Mouse (Mus musculus): ENCODE results near the gene Hpcal4. TPM values are rescaled to one million over a fixed set of nuclear protein-coding genes. Genes with fewer than 3 reads are reported as not detected.

Hpcal4 gene
- polyA plus RNA-seq, 1 experiment from 2014 or later, result 1.1 TPM

- Histone ChIP-seq H3K27me3 (ENCODE audit: control insufficient read depth, insufficient read depth, low read length) (0 out of 2 replicates have a peak, but pooled peaks cover 3% of the 10 kb centered on the region), H3K4me3 (ENCODE audit: control insufficient read depth in 1 of 2, insufficient read depth in 1 of 2, low read depth in 1 of 2, low read length in 2 of 2) (no peak overlapping the region), H3K36me3 (ENCODE audit: control insufficient read depth, insufficient read depth, low read length) (no peaks in the 10 kb centered on the region), H3K27ac (replicated peaks in 1 of 2; ENCODE audit: control insufficient read depth in 1 of 2, insufficient read depth in 1 of 2, low read depth in 2 of 2, low read length in 2 of 2) (no peak overlapping the region), H3K9me3 (ENCODE audit: control insufficient read depth, low read length) (no peaks in the 10 kb centered on the region), H3K9ac (ENCODE audit: low read length) (no peak overlapping the region), H3K4me1 (ENCODE audit: control insufficient read depth in 2 of 2, insufficient read depth in 2 of 2, low read length in 2 of 2) (peaks cover 4 to 9% of the 10 kb centered on the region in 2 experiments; a peak in 2 of 4 replicates), H3K4me2 (ENCODE audit: low read length) (no peak overlapping the region)
- WGBS, result 66% methylated on average over 15 of the region's 15 CpGs
- peak; percentile 73 for ATAC-seq (ENCODE audit: insufficient number of reproducible peaks, insufficient read depth, low FRiP score, low read depth)
Observed at GRCm38 (mm10) chr4:123219720-123220357, 36.8 kb downstream of the Hpcal4 start.

- Histone ChIP-seq H3K36me3 (ENCODE audit: control insufficient read depth, insufficient read depth, low read length) (no peaks in the 10 kb centered on the region), H3K9me3 (ENCODE audit: control insufficient read depth, low read length) (no peaks in the 10 kb centered on the region), H3K27ac (replicated peaks in 1 of 2; ENCODE audit: control insufficient read depth in 1 of 2, insufficient read depth in 1 of 2, low read depth in 2 of 2, low read length in 2 of 2) (no peak overlapping the region), H3K27me3 (ENCODE audit: control insufficient read depth, insufficient read depth, low read length) (0 out of 2 replicates have a peak, but pooled peaks cover 3% of the 10 kb centered on the region), H3K4me3 (ENCODE audit: control insufficient read depth in 1 of 2, insufficient read depth in 1 of 2, low read depth in 1 of 2, low read length in 2 of 2) (no peak overlapping the region), H3K4me2 (ENCODE audit: low read length) (no peak overlapping the region), H3K9ac (ENCODE audit: low read length) (no peak overlapping the region), H3K4me1 (ENCODE audit: control insufficient read depth in 2 of 2, insufficient read depth in 2 of 2, low read length in 2 of 2) (peaks cover 6 to 13% of the 10 kb centered on the region in 2 experiments)
- WGBS, result 65% methylated on average over 4 of the region's 4 CpGs
- ATAC-seq (ENCODE audit: insufficient number of reproducible peaks, insufficient read depth, low FRiP score, low read depth), result no peak
Observed at GRCm38 (mm10) chr4:123220637-123221036, 37.6 kb downstream of the Hpcal4 start.

- Histone ChIP-seq H3K4me3 (ENCODE audit: control insufficient read depth in 1 of 2, insufficient read depth in 1 of 2, low read depth in 1 of 2, low read length in 2 of 2) (no peak overlapping the region), H3K27ac (replicated peaks in 1 of 2; ENCODE audit: control insufficient read depth in 1 of 2, insufficient read depth in 1 of 2, low read depth in 2 of 2, low read length in 2 of 2) (no peak overlapping the region), H3K9ac (ENCODE audit: low read length) (no peak overlapping the region), H3K36me3 (ENCODE audit: control insufficient read depth, insufficient read depth, low read length) (no peaks in the 10 kb centered on the region), H3K27me3 (ENCODE audit: control insufficient read depth, insufficient read depth, low read length) (no peaks in the 10 kb centered on the region), H3K4me1 (ENCODE audit: control insufficient read depth in 2 of 2, insufficient read depth in 2 of 2, low read length in 2 of 2) (peaks cover 27 to 31% of the 10 kb centered on the region in 2 experiments), H3K9me3 (ENCODE audit: control insufficient read depth, low read length) (no peaks in the 10 kb centered on the region), H3K4me2 (ENCODE audit: low read length) (no peak overlapping the region)
- ATAC-seq (ENCODE audit: insufficient number of reproducible peaks, insufficient read depth, low FRiP score, low read depth), result no peak
- 63% methylated on average over 3 of the region's 3 CpGs for WGBS
Observed at GRCm38 (mm10) chr4:123223309-123223708, 40.3 kb downstream of the Hpcal4 start.

GRCm38 (mm10) chr4:123225718-123226403 lies 42.8 kb downstream of the Hpcal4 start:
- no peaks in the 10 kb centered on the region for H3K9me3 ChIP-seq (ENCODE audit: control insufficient read depth, low read length)
- no peak overlapping the region for H3K4me3 ChIP-seq (ENCODE audit: control insufficient read depth in 1 of 2, insufficient read depth in 1 of 2, low read depth in 1 of 2, low read length in 2 of 2)
- H3K9ac ChIP-seq (ENCODE audit: low read length), result no peak overlapping the region
- H3K36me3 ChIP-seq (ENCODE audit: control insufficient read depth, insufficient read depth, low read length), result no peaks in the 10 kb centered on the region
- ATAC-seq (ENCODE audit: insufficient number of reproducible peaks, insufficient read depth, low FRiP score, low read depth), result no peak
- no peak overlapping the region for H3K4me2 ChIP-seq (ENCODE audit: low read length)
- 36% methylated on average over 10 of the region's 10 CpGs for WGBS
- peak overlapping the region in 1 of 2 experiments; percentile 29; a peak in 1 of 4 replicates for H3K27ac ChIP-seq (replicated peaks in 1 of 2; ENCODE audit: control insufficient read depth in 1 of 2, insufficient read depth in 1 of 2, low read depth in 2 of 2, low read length in 2 of 2)
- H3K4me1 ChIP-seq (ENCODE audit: control insufficient read depth in 2 of 2, insufficient read depth in 2 of 2, low read length in 2 of 2), result peaks cover 24 to 28% of the 10 kb centered on the region in 2 experiments
- H3K27me3 ChIP-seq (ENCODE audit: control insufficient read depth, insufficient read depth, low read length), result no peaks in the 10 kb centered on the region

GRCm38 (mm10) chr4:123227707-123228106 lies 44.7 kb downstream of the Hpcal4 start:
- 20% methylated on average over 4 of the region's 4 CpGs for WGBS
- peak; percentile 23; the same call in 1 of the 2 replicates for ATAC-seq (ENCODE audit: insufficient number of reproducible peaks, insufficient read depth, low FRiP score, low read depth)

GRCm38 (mm10) chr4:123228270-123228669 lies 45.2 kb downstream of the Hpcal4 start:
- no peak for ATAC-seq (ENCODE audit: insufficient number of reproducible peaks, insufficient read depth, low FRiP score, low read depth)
- no peaks in the 10 kb centered on the region for H3K9me3 ChIP-seq (ENCODE audit: control insufficient read depth, low read length)
- 41% methylated on average over 2 of the region's 2 CpGs for WGBS
- H3K4me3 ChIP-seq (ENCODE audit: control insufficient read depth in 1 of 2, insufficient read depth in 1 of 2, low read depth in 1 of 2, low read length in 2 of 2), result no peak overlapping the region
- H3K27ac ChIP-seq (replicated peaks in 1 of 2; ENCODE audit: control insufficient read depth in 1 of 2, insufficient read depth in 1 of 2, low read depth in 2 of 2, low read length in 2 of 2), result peak overlapping the region in 1 of 2 experiments; percentile 66; a peak in 2 of 4 replicates
- no peak overlapping the region for H3K4me2 ChIP-seq (ENCODE audit: low read length)
- 0 out of 2 replicates have a peak overlapping the region, but pooled peaks have one; percentile 42 for H3K9ac ChIP-seq (ENCODE audit: low read length)
- no peaks in the 10 kb centered on the region for H3K27me3 ChIP-seq (ENCODE audit: control insufficient read depth, insufficient read depth, low read length)
- H3K4me1 ChIP-seq (ENCODE audit: control insufficient read depth in 2 of 2, insufficient read depth in 2 of 2, low read length in 2 of 2), result peaks cover 27 to 28% of the 10 kb centered on the region in 2 experiments
- no peaks in the 10 kb centered on the region for H3K36me3 ChIP-seq (ENCODE audit: control insufficient read depth, insufficient read depth, low read length)

More at GRCm38 (mm10) chr4:123227707-123228106, 44.7 kb downstream of the Hpcal4 start:
- H3K27ac ChIP-seq (replicated peaks in 1 of 2; ENCODE audit: control insufficient read depth in 1 of 2, insufficient read depth in 1 of 2, low read depth in 2 of 2, low read length in 2 of 2), result peak overlapping the region; percentile 12 to 66; a peak in 3 of 4 replicates
- H3K4me1 ChIP-seq (ENCODE audit: control insufficient read depth in 2 of 2, insufficient read depth in 2 of 2, low read length in 2 of 2), result peaks cover 24 to 28% of the 10 kb centered on the region in 2 experiments
- H3K4me3 ChIP-seq (ENCODE audit: control insufficient read depth in 1 of 2, insufficient read depth in 1 of 2, low read depth in 1 of 2, low read length in 2 of 2), result no peak overlapping the region
- H3K27me3 ChIP-seq (ENCODE audit: control insufficient read depth, insufficient read depth, low read length), result no peaks in the 10 kb centered on the region
- no peaks in the 10 kb centered on the region for H3K36me3 ChIP-seq (ENCODE audit: control insufficient read depth, insufficient read depth, low read length)
- H3K9me3 ChIP-seq (ENCODE audit: control insufficient read depth, low read length), result no peaks in the 10 kb centered on the region
- no peak overlapping the region for H3K4me2 ChIP-seq (ENCODE audit: low read length)
- no peak overlapping the region for H3K9ac ChIP-seq (ENCODE audit: low read length)

- H3K9me3 ChIP-seq (ENCODE audit: control insufficient read depth, low read length), result no peaks in the 10 kb centered on the region
- no peak overlapping the region for H3K9ac ChIP-seq (ENCODE audit: low read length)
- H3K4me3 ChIP-seq (ENCODE audit: control insufficient read depth in 1 of 2, insufficient read depth in 1 of 2, low read depth in 1 of 2, low read length in 2 of 2), result no peak overlapping the region
- WGBS, result 72% methylated on average over 11 of the region's 11 CpGs
- H3K27me3 ChIP-seq (ENCODE audit: control insufficient read depth, insufficient read depth, low read length), result no peaks in the 10 kb centered on the region
- no peak overlapping the region for H3K4me2 ChIP-seq (ENCODE audit: low read length)
- no peaks in the 10 kb centered on the region for H3K36me3 ChIP-seq (ENCODE audit: control insufficient read depth, insufficient read depth, low read length)
- H3K27ac ChIP-seq (replicated peaks in 1 of 2; ENCODE audit: control insufficient read depth in 1 of 2, insufficient read depth in 1 of 2, low read depth in 2 of 2, low read length in 2 of 2), result no peak overlapping the region
- ATAC-seq (ENCODE audit: insufficient number of reproducible peaks, insufficient read depth, low FRiP score, low read depth), result no peak
- H3K4me1 ChIP-seq (ENCODE audit: control insufficient read depth in 2 of 2, insufficient read depth in 2 of 2, low read length in 2 of 2), result peaks cover 28 to 36% of the 10 kb centered on the region in 2 experiments
Observed at GRCm38 (mm10) chr4:123229166-123229565, 46.1 kb downstream of the Hpcal4 start.
